Comparison of ENCODE assay signal across 9 mouse cellular contexts in genomic region chr8:125369491-125370236, GRCm38 (mm10).
DNase-seq lines count a peak whose midpoint lies in the region; ATAC-seq and TF ChIP-seq lines count a peak whose summit lies in the region.
"Had no signal": no experiment of that assay in that cellular context is flagged by ENCODE, and none has a peak within 500 bp of the region (broad histone marks: within the 10 kb centered on the region; RNA-seq: fewer than 3 reads in every experiment).

No protein-coding gene starts in this region.

- no peak overlapping the region for H3K4me3 ChIP-seq in forebrain, embryonic 11.5 days (ENCODE audit: low read depth, low read length)
- H3K4me3 ChIP-seq in forebrain, embryonic 13.5 days: no peak overlapping the region
- H3K4me3 ChIP-seq in embryonic facial prominence, embryonic 13.5 days: no peak overlapping the region
- no peak overlapping the region for H3K4me3 ChIP-seq in intestine, postnatal 0 days (ENCODE audit: low read depth, low read length)
- H3K4me3 ChIP-seq: erythroblast, embryonic 14.5 days had no signal

- H3K9me3 ChIP-seq in forebrain, embryonic 11.5 days (ENCODE audit: control insufficient read depth, low read length): no peaks in the 10 kb centered on the region
- no peaks in the 10 kb centered on the region for H3K9me3 ChIP-seq in forebrain, embryonic 13.5 days (replicated peaks)
- H3K9me3 ChIP-seq in embryonic facial prominence, embryonic 13.5 days: no peaks in the 10 kb centered on the region
- H3K9me3 ChIP-seq in intestine, postnatal 0 days (ENCODE audit: control insufficient read depth): no peaks in the 10 kb centered on the region

- intact Hi-C loops in left cerebral cortex, postnatal 14 days (cut with DNase I): no loop called here

- 0 out of 2 replicates have a peak, but pooled peaks have one; percentile 46 for ATAC-seq in forebrain, embryonic 11.5 days (replicated peaks; ENCODE audit: low FRiP score)
- ATAC-seq in forebrain, embryonic 13.5 days: no peak
- no peak for ATAC-seq in embryonic facial prominence, embryonic 13.5 days (ENCODE audit: insufficient number of reproducible peaks, insufficient read depth, low FRiP score, low TSS enrichment, low read depth)
- no peak for ATAC-seq in intestine, postnatal 0 days

- DNase-seq in forebrain, embryonic 11.5 days (ENCODE audit: low spot score): peak; percentile 55
- peak; percentile 52 to 76 for DNase-seq in lung, postnatal 4 days
- DNase-seq in cerebellum, postnatal 10 days: no peak
- DNase-seq in T-cell, adult 2 months (ENCODE audit: low spot score): no peak
- no peak for DNase-seq in left cerebral cortex, postnatal 14 days (ENCODE audit: low spot score in 2 of 2)

- no peak for TF ChIP-seq CTCF in intestine, postnatal 0 days (IDR thresholded peaks at IDR 0.05; ENCODE audit: low read depth)

- H3K27me3 ChIP-seq in forebrain, embryonic 11.5 days (ENCODE audit: control insufficient read depth, insufficient read depth, low read length): no peaks in the 10 kb centered on the region
- H3K27me3 ChIP-seq in forebrain, embryonic 13.5 days: no peaks in the 10 kb centered on the region
- H3K27me3 ChIP-seq in embryonic facial prominence, embryonic 13.5 days: no peaks in the 10 kb centered on the region
- no peaks in the 10 kb centered on the region for H3K27me3 ChIP-seq in intestine, postnatal 0 days (replicated peaks; ENCODE audit: control insufficient read depth, insufficient read depth, low read length)

- H3K4me1 ChIP-seq in forebrain, embryonic 11.5 days (replicated peaks; ENCODE audit: control insufficient read depth, insufficient read depth, low read length): no peaks in the 10 kb centered on the region; the same call in 1 of the 2 replicates
- peaks cover 8% of the 10 kb centered on the region; the same call in 1 of the 2 replicates for H3K4me1 ChIP-seq in forebrain, embryonic 13.5 days
- H3K4me1 ChIP-seq in embryonic facial prominence, embryonic 13.5 days: peaks cover 19% of the 10 kb centered on the region
- 0 out of 2 replicates have a peak, but pooled peaks cover 3% of the 10 kb centered on the region for H3K4me1 ChIP-seq in intestine, postnatal 0 days (replicated peaks; ENCODE audit: control insufficient read depth, insufficient read depth, low read length)

- no peak overlapping the region for H3K9ac ChIP-seq in forebrain, embryonic 11.5 days (ENCODE audit: low read length)
- no peak overlapping the region for H3K9ac ChIP-seq in forebrain, embryonic 13.5 days
- H3K9ac ChIP-seq in embryonic facial prominence, embryonic 13.5 days: no peak overlapping the region
- H3K9ac ChIP-seq in intestine, postnatal 0 days (ENCODE audit: low read depth, low read length): no peak overlapping the region

- 25% methylated on average over 8 of the region's 8 CpGs for WGBS in forebrain, embryonic 11.5 days
- 31% methylated on average over 8 of the region's 8 CpGs for WGBS in forebrain, embryonic 13.5 days
- 51% methylated on average over 8 of the region's 8 CpGs for WGBS in embryonic facial prominence, embryonic 13.5 days
- 49% methylated on average over 8 of the region's 8 CpGs for WGBS in intestine, postnatal 0 days

- no peak overlapping the region for H3K4me2 ChIP-seq in forebrain, embryonic 11.5 days (ENCODE audit: low read depth, low read length, severe bottlenecking)
- no peak overlapping the region for H3K4me2 ChIP-seq in forebrain, embryonic 13.5 days
- no peak overlapping the region for H3K4me2 ChIP-seq in embryonic facial prominence, embryonic 13.5 days
- no peak overlapping the region for H3K4me2 ChIP-seq in intestine, postnatal 0 days (replicated peaks; ENCODE audit: low read depth)

- no peak overlapping the region for H3K27ac ChIP-seq in forebrain, embryonic 11.5 days (ENCODE audit: low read depth, low read length)
- no peak overlapping the region for H3K27ac ChIP-seq in forebrain, embryonic 13.5 days
- peak overlapping the region; percentile 63; the same call in 1 of the 2 replicates for H3K27ac ChIP-seq in embryonic facial prominence, embryonic 13.5 days
- H3K27ac ChIP-seq in intestine, postnatal 0 days (ENCODE audit: low read depth, low read length): peak overlapping the region; percentile 30; the same call in 1 of the 2 replicates

- no peaks in the 10 kb centered on the region for H3K36me3 ChIP-seq in forebrain, embryonic 11.5 days (ENCODE audit: control insufficient read depth, insufficient read depth, low read length)
- H3K36me3 ChIP-seq in forebrain, embryonic 13.5 days (ENCODE audit: poor library complexity, severe bottlenecking): no peaks in the 10 kb centered on the region
- H3K36me3 ChIP-seq in embryonic facial prominence, embryonic 13.5 days: no peaks in the 10 kb centered on the region
- H3K36me3 ChIP-seq in intestine, postnatal 0 days (ENCODE audit: control insufficient read depth, insufficient read depth): no peaks in the 10 kb centered on the region

Comparison
In these comparisons a context has a peak if more than half of its experiments do, and no peak if none do; other contexts are left out.
1. DNase-seq: peak in forebrain, embryonic 11.5 days (single experiment) and lung, postnatal 4 days (2 of 2); none in cerebellum, postnatal 10 days (0 of 2), T-cell, adult 2 months (single experiment) and left cerebral cortex, postnatal 14 days (0 of 2).
2. H3K27ac ChIP-seq: peak in embryonic facial prominence, embryonic 13.5 days (single experiment) and intestine, postnatal 0 days (single experiment); none in forebrain, embryonic 11.5 days (single experiment) and forebrain, embryonic 13.5 days (single experiment).